Mouse (Mus musculus): ENCODE measurements at regions not wholly inside any gene's neighbourhood (a gene's known extent, or its start where the extent isn't known, plus 50 kb on each side); places are given as distances from the start of the nearest gene placed in this dataset.
"Not testable (repeated sequence)": the region's sequence is repeated elsewhere in the genome, so short reads cannot be mapped to it uniquely, and the experiment has no call there.

DNA sequence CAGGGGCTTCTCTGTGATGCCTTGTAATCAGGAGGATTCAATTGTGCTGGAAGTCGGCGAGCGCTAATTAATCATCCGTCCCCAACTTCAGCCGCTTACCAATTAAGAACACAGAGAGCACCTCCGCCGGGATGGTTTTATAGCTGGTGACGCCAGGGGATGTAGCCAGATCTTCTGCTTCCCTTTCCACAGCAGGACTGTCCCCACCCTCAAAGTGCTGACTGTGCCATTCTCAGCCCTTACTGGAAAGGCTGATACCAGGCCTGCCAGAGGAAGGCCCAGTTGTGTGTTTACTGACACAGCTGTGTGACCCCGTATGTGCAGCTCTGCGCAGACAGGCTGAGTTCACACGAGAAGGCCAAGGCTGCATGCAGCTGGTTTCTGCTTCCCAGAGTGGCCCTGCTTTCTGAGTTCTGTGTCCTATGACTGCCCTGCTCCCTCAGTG, 59.9 kb upstream of the Bend4 start:
- ATAC-seq (ENCODE audit: low FRiP score), result peak; percentile 58; the same call in 1 of the 2 replicates
- H3K4me2 ChIP-seq (replicated peaks), result no peak overlapping the region
- H3K27me3 ChIP-seq, result no peaks in the 10 kb centered on the region
- 0 out of 2 replicates have a peak, but pooled peaks cover 6% of the 10 kb centered on the region for H3K4me1 ChIP-seq
- H3K9ac ChIP-seq, result no peak overlapping the region
- H3K9me3 ChIP-seq (replicated peaks), result no peaks in the 10 kb centered on the region
- WGBS, result 54% methylated on average over 11 of the region's 11 CpGs
- no peak overlapping the region for H3K4me3 ChIP-seq
- H3K27ac ChIP-seq, result no peak overlapping the region
- no peaks in the 10 kb centered on the region for H3K36me3 ChIP-seq

DNA sequence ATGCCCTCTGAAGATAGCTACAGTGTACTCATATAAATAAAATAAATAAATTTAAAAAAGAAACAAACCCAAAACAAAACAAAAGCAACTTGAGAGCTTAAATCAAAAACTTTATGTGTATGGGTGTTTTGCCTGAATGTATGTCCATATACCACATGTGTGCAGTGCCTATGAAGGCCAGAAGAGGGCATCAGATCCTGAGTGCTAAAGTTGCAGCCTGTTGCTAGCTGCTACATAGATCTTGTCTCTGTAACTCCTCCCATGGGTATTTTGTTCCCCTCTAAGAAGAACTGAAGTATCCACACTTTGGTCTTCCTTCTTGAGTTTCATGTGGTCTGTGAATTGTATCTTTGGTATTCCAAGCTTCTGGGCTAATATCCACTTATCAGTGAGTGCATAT, 62.6 kb upstream of the Bend4 start:
- H3K27me3 ChIP-seq; H3K36me3 ChIP-seq; H3K4me1 ChIP-seq; H3K9me3 ChIP-seq (replicated peaks); H3K9ac ChIP-seq; H3K27ac ChIP-seq; H3K4me2 ChIP-seq (replicated peaks); ATAC-seq (ENCODE audit: low FRiP score); H3K4me3 ChIP-seq: not testable (repeated sequence)

DNA sequence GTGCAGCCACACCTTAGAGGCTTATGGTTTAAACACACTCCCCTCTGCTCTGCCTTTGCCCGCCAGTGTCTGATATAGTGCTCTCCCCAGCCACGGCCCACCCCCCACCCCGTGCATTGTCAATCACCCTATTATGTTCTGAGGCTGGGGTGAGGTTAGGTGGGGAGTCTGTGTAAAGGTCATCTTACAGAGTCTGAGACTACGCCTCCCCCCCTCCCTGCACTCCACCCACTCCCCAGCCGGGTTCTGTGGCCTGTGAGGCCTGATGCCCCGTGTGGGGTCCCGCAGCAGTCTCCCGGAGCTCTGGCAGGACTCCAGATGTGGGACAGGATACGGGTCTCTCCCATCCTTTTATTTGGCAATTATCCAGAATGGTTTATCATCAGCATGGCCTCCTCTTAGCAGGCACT, 64.8 kb upstream of the Bend4 start:
- no peaks in the 10 kb centered on the region for H3K27me3 ChIP-seq
- no peak overlapping the region for H3K9ac ChIP-seq
- H3K27ac ChIP-seq, result no peak overlapping the region
- ATAC-seq (ENCODE audit: low FRiP score), result peak; percentile 51; the same call in 1 of the 2 replicates
- no peaks in the 10 kb centered on the region for H3K9me3 ChIP-seq (replicated peaks)
- H3K36me3 ChIP-seq, result no peaks in the 10 kb centered on the region
- no peak overlapping the region for H3K4me3 ChIP-seq
- WGBS, result 24% methylated on average over 8 of the region's 9 CpGs
- H3K4me1 ChIP-seq, result 0 out of 2 replicates have a peak, but pooled peaks cover 7% of the 10 kb centered on the region
- H3K4me2 ChIP-seq (replicated peaks), result no peak overlapping the region

DNA sequence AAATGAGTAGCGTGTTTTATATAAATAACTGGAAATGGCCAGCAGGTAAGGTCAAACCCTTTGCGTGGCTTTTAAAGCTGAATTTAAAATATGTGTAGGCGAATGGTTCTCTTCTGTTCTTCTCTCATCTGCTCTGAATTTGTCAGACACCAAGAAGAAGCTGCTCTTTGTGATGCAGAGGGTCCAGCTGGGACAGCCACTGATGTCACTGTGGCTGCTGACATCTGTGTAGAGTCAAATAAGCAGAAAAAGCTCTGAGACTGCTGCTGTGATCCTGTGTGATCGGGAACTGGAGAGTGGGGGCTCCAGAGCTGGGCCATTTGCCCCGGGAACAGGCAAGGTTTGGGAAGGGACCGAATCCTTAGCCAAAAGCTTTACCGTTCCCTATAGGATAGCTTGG, 68.6 kb upstream of the Bend4 start:
- Histone ChIP-seq H3K27me3 (no peaks in the 10 kb centered on the region), H3K4me3 (no peak overlapping the region), H3K36me3 (no peaks in the 10 kb centered on the region), H3K4me2 (replicated peaks) (no peak overlapping the region), H3K4me1 (0 out of 2 replicates have a peak, but pooled peaks cover 4% of the 10 kb centered on the region), H3K27ac (no peak overlapping the region), H3K9me3 (replicated peaks) (no peaks in the 10 kb centered on the region), H3K9ac (no peak overlapping the region)
- ATAC-seq (ENCODE audit: low FRiP score), result no peak
- 77% methylated on average over 7 of the region's 7 CpGs for WGBS

DNA sequence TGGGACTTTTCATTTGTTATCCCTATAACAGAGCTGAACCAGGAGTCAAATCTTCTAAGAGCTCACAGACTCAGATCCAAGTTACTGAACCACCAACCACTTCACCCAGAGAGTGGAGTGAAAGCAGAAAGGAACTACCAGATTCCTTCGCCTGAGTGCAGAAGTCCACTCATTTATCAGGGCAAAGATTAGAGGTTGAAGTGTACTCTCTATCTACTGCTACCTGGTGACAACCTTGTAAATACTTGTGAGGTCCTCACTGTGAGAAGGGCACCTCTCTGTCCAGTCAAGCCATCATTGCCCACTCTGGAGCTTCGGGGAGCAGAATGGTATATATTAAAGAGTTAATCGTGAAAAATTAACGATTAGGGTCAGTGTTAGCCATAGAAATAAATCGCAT, 87.4 kb upstream of the Shisa3 start:
- Histone ChIP-seq H3K4me2 (replicated peaks) (no peak overlapping the region), H3K27me3 (no peaks in the 10 kb centered on the region), H3K27ac (no peak overlapping the region), H3K9ac (no peak overlapping the region), H3K4me3 (no peak overlapping the region), H3K4me1 (no peaks in the 10 kb centered on the region), H3K36me3 (no peaks in the 10 kb centered on the region), H3K9me3 (replicated peaks) (no peaks in the 10 kb centered on the region)
- WGBS, result 93% methylated on average over 5 of the region's 5 CpGs
- no peak for ATAC-seq (ENCODE audit: low FRiP score)

DNA sequence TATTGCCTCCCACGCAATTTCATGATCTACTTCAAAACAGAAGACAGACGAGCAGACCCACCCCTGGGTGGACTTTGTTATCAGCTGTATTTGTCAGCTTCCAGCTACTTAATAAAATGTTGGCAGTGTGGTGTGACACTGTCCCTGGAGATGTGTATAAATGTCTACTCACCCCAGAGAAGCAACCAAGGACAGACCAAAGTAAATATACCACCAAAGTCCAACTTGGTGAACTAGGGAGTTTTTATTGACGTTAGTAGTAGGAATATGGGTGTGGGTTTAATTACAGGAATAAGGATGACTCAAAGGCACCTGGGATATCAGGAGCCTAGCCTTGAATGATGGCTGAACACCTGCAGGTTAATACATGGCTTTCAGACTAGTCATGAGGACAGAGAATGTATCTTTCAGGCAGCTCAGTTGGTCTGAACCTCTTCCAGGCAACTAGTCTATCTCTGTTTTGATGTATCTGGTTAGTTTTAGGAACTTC, 86.2 kb upstream of the Shisa3 start:
- ATAC-seq (ENCODE audit: low FRiP score), result no peak
- H3K4me3 ChIP-seq, result no peak overlapping the region
- no peak overlapping the region for H3K27ac ChIP-seq
- no peak overlapping the region for H3K4me2 ChIP-seq (replicated peaks)
- 84% methylated on average over 3 of the region's 3 CpGs for WGBS
- H3K27me3 ChIP-seq, result no peaks in the 10 kb centered on the region
- H3K9me3 ChIP-seq (replicated peaks), result no peaks in the 10 kb centered on the region
- H3K36me3 ChIP-seq, result no peaks in the 10 kb centered on the region
- no peak overlapping the region for H3K9ac ChIP-seq
- no peaks in the 10 kb centered on the region for H3K4me1 ChIP-seq

DNA sequence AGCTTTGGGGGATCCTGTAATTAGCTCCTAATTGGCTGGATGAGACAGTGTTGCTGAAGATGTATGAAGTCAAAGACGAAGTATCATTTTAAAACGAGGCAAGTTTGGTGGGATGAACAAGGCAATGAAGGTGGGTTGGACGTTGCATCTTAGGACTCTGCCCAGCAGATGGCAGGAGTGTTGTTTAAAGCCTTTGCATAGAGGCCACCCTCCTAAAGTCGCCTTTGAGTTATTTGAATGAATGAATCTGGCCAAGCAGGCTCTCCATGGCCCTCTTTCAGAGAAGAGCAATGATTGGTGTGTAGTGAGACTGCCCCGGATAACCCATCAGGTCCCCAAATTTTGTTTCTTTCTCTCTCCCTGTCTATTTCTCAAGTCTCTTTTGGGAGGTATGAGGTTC, 77.5 kb upstream of the Shisa3 start:
- no peaks in the 10 kb centered on the region for H3K9me3 ChIP-seq (replicated peaks)
- 58% methylated on average over 5 of the region's 5 CpGs for WGBS
- H3K27ac ChIP-seq, result no peak overlapping the region
- no peaks in the 10 kb centered on the region for H3K27me3 ChIP-seq
- H3K4me2 ChIP-seq (replicated peaks), result no peak overlapping the region
- ATAC-seq (ENCODE audit: low FRiP score), result no peak
- no peak overlapping the region for H3K9ac ChIP-seq
- H3K4me1 ChIP-seq, result 0 out of 2 replicates have a peak, but pooled peaks cover 6% of the 10 kb centered on the region
- no peak overlapping the region for H3K4me3 ChIP-seq
- no peaks in the 10 kb centered on the region for H3K36me3 ChIP-seq

DNA sequence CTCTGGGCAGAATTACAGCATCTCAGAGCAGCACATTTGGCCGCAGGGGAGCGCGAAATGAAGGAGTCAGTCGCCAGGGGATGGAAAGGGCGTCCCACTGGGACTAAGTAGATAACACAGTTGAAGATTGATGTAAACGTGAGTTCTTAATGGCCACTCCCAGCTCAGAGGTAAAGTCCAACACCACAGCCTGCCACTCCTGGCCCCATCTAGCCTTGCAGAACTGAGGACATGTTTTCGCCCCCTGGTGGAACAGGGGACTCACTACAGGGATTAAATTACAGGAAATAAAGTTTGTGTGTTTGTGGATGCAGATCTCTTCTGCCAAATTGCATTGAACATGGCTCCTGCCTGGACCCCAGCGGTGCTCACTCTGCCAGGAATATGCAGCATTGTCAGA, 76.7 kb upstream of the Shisa3 start:
- Histone ChIP-seq H3K4me1 (0 out of 2 replicates have a peak, but pooled peaks cover 6% of the 10 kb centered on the region), H3K27me3 (no peaks in the 10 kb centered on the region), H3K36me3 (no peaks in the 10 kb centered on the region), H3K4me2 (replicated peaks) (no peak overlapping the region), H3K27ac (no peak overlapping the region), H3K4me3 (no peak overlapping the region), H3K9ac (no peak overlapping the region), H3K9me3 (replicated peaks) (no peaks in the 10 kb centered on the region)
- WGBS, result 41% methylated on average over 8 of the region's 8 CpGs
- ATAC-seq (ENCODE audit: low FRiP score), result no peak; the same call in 1 of the 2 replicates

DNA sequence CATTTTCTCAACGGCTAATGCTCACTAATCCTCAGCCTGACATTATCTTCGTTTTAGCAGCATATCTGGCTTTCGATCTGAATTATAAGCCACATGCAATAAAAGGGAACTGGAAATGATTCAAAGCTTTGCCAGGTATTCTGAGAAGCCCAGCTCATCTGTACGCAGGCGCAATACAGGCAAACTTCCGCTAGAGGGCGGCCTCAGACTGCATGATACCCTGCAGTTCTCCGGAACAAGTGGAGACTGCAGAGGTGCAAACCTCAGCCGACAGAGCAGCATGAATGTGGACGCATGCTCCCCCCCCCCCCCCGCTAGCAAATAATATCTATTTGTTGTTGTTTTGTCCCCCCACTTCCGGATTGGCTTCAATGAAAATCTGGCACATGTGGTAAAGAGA, 75.3 kb upstream of the Shisa3 start:
- 5% methylated on average over 12 of the region's 12 CpGs for WGBS
- H3K4me3 ChIP-seq, result no peak overlapping the region
- H3K27me3 ChIP-seq, result no peaks in the 10 kb centered on the region
- no peak overlapping the region for H3K27ac ChIP-seq
- H3K36me3 ChIP-seq, result no peaks in the 10 kb centered on the region
- H3K9me3 ChIP-seq (replicated peaks), result no peaks in the 10 kb centered on the region
- peak overlapping the region; percentile 40 for H3K4me2 ChIP-seq (replicated peaks)
- ATAC-seq (ENCODE audit: low FRiP score), result peak; percentile 79
- H3K9ac ChIP-seq, result 0 out of 2 replicates have a peak overlapping the region, but pooled peaks have one; percentile 24
- 0 out of 2 replicates have a peak, but pooled peaks cover 6% of the 10 kb centered on the region for H3K4me1 ChIP-seq

DNA sequence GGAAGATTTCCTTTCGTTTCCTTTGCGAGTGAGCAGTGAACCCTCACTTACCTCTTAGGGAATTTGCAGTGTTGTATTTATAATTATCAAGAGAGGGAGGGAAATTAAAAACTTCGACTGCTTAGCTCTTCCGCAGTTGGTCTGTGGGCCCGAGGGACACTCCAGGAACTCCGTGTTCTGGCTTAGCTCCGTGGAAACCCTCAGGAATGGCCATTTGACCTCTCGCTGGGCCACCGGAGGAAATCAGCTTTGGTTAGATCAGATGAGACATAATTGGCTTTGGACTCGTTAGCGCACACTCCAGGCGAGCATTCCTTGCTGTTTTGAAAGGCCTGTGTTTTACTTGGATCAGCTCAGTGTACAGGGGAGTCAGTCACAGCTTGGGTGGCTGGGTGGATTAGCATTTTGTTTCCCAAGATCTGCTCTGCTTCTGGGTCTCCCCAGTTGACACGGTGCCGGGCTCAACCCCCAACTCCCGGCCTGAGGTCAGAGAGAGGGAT, 74.9 kb upstream of the Shisa3 start:
- peak overlapping the region; percentile 40 for H3K4me2 ChIP-seq (replicated peaks)
- H3K4me1 ChIP-seq, result 0 out of 2 replicates have a peak, but pooled peaks cover 6% of the 10 kb centered on the region
- H3K9ac ChIP-seq, result 0 out of 2 replicates have a peak overlapping the region, but pooled peaks have one; percentile 24
- H3K27me3 ChIP-seq, result no peaks in the 10 kb centered on the region
- ATAC-seq (ENCODE audit: low FRiP score), result peak; percentile 23; the same call in 1 of the 2 replicates
- no peaks in the 10 kb centered on the region for H3K9me3 ChIP-seq (replicated peaks)
- H3K27ac ChIP-seq, result no peak overlapping the region
- WGBS, result 36% methylated on average over 15 of the region's 15 CpGs
- no peak overlapping the region for H3K4me3 ChIP-seq
- H3K36me3 ChIP-seq, result no peaks in the 10 kb centered on the region

DNA sequence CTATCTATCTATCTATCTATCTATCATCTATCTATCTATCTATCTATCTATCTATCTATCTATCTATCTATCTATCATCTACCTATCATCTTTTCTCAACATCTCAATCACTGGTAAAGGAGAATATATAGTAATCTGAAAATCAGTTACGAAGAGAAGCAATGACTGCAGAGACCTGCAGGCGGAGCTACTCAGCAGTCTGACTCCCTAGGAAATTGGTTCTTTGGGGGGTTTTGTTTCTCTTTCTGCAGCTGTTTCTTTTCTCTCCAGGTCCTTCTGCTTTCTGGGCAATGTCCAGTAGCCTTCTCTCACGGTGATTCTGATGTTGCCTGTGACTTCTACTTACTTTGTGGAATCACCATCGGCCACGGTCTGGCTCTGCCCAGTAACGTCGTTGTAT, 73.6 kb upstream of the Shisa3 start:
- no peaks in the 10 kb centered on the region for H3K27me3 ChIP-seq
- no peak overlapping the region for H3K27ac ChIP-seq
- H3K4me2 ChIP-seq (replicated peaks), result no peak overlapping the region
- no peak for ATAC-seq (ENCODE audit: low FRiP score)
- H3K4me3 ChIP-seq, result no peak overlapping the region
- H3K9me3 ChIP-seq (replicated peaks), result no peaks in the 10 kb centered on the region
- no peak overlapping the region for H3K9ac ChIP-seq
- WGBS, result 82% methylated on average over 7 of the region's 7 CpGs
- 0 out of 2 replicates have a peak, but pooled peaks cover 6% of the 10 kb centered on the region for H3K4me1 ChIP-seq
- H3K36me3 ChIP-seq, result no peaks in the 10 kb centered on the region

DNA sequence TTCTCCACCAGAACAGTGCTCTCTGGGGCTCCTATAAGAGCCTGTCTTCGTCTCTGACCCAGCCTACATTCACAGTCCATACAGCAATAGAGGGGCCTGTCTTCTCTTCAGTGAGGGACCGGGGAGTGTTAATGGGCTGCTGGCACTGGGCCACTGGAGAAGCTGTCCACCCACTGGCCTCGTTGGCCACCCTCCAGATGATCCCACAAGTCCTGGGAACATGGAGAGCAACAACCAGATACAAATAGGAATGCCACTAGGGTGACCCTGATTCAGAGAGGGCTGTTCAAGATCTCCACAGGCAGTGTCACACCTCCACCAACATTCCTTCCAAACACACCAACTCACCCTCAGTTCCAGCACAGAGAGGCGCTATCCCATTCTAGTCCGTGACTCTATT, 69.7 kb upstream of the Shisa3 start:
- Histone ChIP-seq H3K4me2 (replicated peaks) (no peak overlapping the region), H3K27ac (no peak overlapping the region), H3K4me1 (0 out of 2 replicates have a peak, but pooled peaks cover under 1% of the 10 kb centered on the region), H3K9me3 (replicated peaks) (no peaks in the 10 kb centered on the region), H3K9ac (no peak overlapping the region), H3K4me3 (no peak overlapping the region), H3K27me3 (no peaks in the 10 kb centered on the region), H3K36me3 (no peaks in the 10 kb centered on the region)
- 86% methylated on average over 5 of the region's 5 CpGs for WGBS
- ATAC-seq (ENCODE audit: low FRiP score), result no peak

DNA sequence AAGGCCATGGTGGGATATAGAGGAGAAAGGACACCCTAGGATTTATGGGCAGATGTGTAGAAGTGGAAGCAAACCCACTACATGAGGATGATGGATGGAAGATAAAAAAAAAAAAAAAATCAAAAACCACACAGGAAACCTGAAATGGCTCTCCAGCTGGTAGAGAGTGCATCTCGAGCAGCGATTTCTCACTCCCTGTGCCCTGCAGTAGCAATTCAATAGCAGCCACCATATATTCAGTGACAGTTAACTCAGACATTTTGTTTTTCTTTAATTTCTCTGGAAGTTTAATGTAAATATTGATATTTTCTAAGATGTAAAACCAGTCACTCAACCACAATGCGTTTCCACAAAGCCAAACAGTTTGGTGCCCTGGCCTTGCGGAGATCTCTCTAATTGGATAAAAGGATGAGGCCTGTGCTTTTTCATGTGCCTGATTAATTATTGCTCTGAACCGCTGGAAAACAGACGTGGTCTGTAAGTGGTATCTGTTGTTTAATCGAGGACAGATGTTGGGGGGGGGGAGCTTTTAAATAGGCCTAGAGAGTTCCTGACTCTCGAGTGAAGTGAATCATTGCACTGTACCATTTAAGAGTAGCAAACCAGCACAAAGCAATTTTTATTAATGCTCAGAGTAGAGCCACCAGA, 68.0 kb upstream of the Shisa3 start:
- H3K27me3 ChIP-seq, result no peaks in the 10 kb centered on the region
- no peak for ATAC-seq (ENCODE audit: low FRiP score)
- no peak overlapping the region for H3K9ac ChIP-seq
- H3K4me3 ChIP-seq, result no peak overlapping the region
- WGBS, result 68% methylated on average over 8 of the region's 8 CpGs
- H3K4me2 ChIP-seq (replicated peaks), result no peak overlapping the region
- H3K36me3 ChIP-seq, result no peaks in the 10 kb centered on the region
- no peak overlapping the region for H3K27ac ChIP-seq
- no peaks in the 10 kb centered on the region for H3K4me1 ChIP-seq
- H3K9me3 ChIP-seq (replicated peaks), result no peaks in the 10 kb centered on the region
